Mouse (Mus musculus): ENCODE measurements at regions not wholly inside any gene's neighbourhood (a gene's known extent, or its start where the extent isn't known, plus 50 kb on each side); places are given as distances from the start of the nearest gene placed in this dataset.

GRCm38 (mm10) chr8:10910954-10911353, 97.3 kb downstream of the Irs2 start:
- Histone ChIP-seq H3K4me1 (ENCODE audit: control insufficient read depth, insufficient read depth, low read length) (no peaks in the 10 kb centered on the region), H3K4me3 (ENCODE audit: insufficient read depth, low read depth, low read length) (no peak overlapping the region), H3K27ac (ENCODE audit: insufficient read depth, low read depth, low read length) (no peak overlapping the region)
- WGBS: 93% methylated on average over 6 of the region's 6 CpGs
- no peak for TF ChIP-seq CTCF (IDR thresholded peaks at IDR 0.05; ENCODE audit: insufficient read depth, low read depth, low read length)
- TF ChIP-seq POLR2A (IDR thresholded peaks at IDR 0.05; ENCODE audit: insufficient read depth, low read depth, low read length): no peak

- TF ChIP-seq POLR2A (IDR thresholded peaks at IDR 0.05; ENCODE audit: insufficient read depth, low read depth, low read length) (no peak), CTCF (IDR thresholded peaks at IDR 0.05; ENCODE audit: insufficient read depth, low read depth, low read length) (no peak)
- Histone ChIP-seq H3K4me3 (ENCODE audit: insufficient read depth, low read depth, low read length) (no peak overlapping the region), H3K27ac (ENCODE audit: insufficient read depth, low read depth, low read length) (no peak overlapping the region), H3K4me1 (ENCODE audit: control insufficient read depth, insufficient read depth, low read length) (no peaks in the 10 kb centered on the region)
- 84% methylated on average over 6 of the region's 6 CpGs for WGBS
These were observed 97.9 kb downstream of the Irs2 start for GRCm38 (mm10) chr8:10910244-10910872.

- TF ChIP-seq CTCF (IDR thresholded peaks at IDR 0.05; ENCODE audit: insufficient read depth, low read depth, low read length): no peak
- no peak for TF ChIP-seq POLR2A (IDR thresholded peaks at IDR 0.05; ENCODE audit: insufficient read depth, low read depth, low read length)
- H3K27ac ChIP-seq (ENCODE audit: insufficient read depth, low read depth, low read length): no peak overlapping the region
- WGBS: 96% methylated on average over 6 of the region's 6 CpGs
- no peaks in the 10 kb centered on the region for H3K4me1 ChIP-seq (ENCODE audit: control insufficient read depth, insufficient read depth, low read length)
- H3K4me3 ChIP-seq (ENCODE audit: insufficient read depth, low read depth, low read length): no peak overlapping the region
These were observed 99.1 kb downstream of the Irs2 start for GRCm38 (mm10) chr8:10909155-10909554.

- 69% methylated on average over 6 of the region's 6 CpGs for WGBS
- Histone ChIP-seq H3K4me1 (ENCODE audit: control insufficient read depth, insufficient read depth, low read length) (no peaks in the 10 kb centered on the region), H3K4me3 (ENCODE audit: insufficient read depth, low read depth, low read length) (no peak overlapping the region), H3K27ac (ENCODE audit: insufficient read depth, low read depth, low read length) (no peak overlapping the region)
- TF ChIP-seq POLR2A (IDR thresholded peaks at IDR 0.05; ENCODE audit: insufficient read depth, low read depth, low read length) (no peak), CTCF (IDR thresholded peaks at IDR 0.05; ENCODE audit: insufficient read depth, low read depth, low read length) (no peak)
These were observed 101.9 kb downstream of the Irs2 start for GRCm38 (mm10) chr8:10906353-10906752.

GRCm38 (mm10) chr8:10905761-10906160, 102.5 kb downstream of the Irs2 start:
- WGBS: 93% methylated on average over 5 of the region's 5 CpGs

GRCm38 (mm10) chr8:10903957-10904356, 104.3 kb downstream of the Irs2 start:
- H3K27ac ChIP-seq (ENCODE audit: insufficient read depth, low read depth, low read length): no peak overlapping the region
- H3K4me1 ChIP-seq (ENCODE audit: control insufficient read depth, insufficient read depth, low read length): peaks cover 12% of the 10 kb centered on the region
- TF ChIP-seq POLR2A (IDR thresholded peaks at IDR 0.05; ENCODE audit: insufficient read depth, low read depth, low read length): no peak
- WGBS: 68% methylated on average over 2 of the region's 2 CpGs
- no peak overlapping the region for H3K4me3 ChIP-seq (ENCODE audit: insufficient read depth, low read depth, low read length)

More at GRCm38 (mm10) chr8:10905761-10906160, 102.5 kb downstream of the Irs2 start:
- Histone ChIP-seq H3K4me3 (ENCODE audit: insufficient read depth, low read depth, low read length) (no peak overlapping the region), H3K27ac (ENCODE audit: insufficient read depth, low read depth, low read length) (no peak overlapping the region), H3K4me1 (ENCODE audit: control insufficient read depth, insufficient read depth, low read length) (no peaks in the 10 kb centered on the region)
- no peak for TF ChIP-seq CTCF (IDR thresholded peaks at IDR 0.05; ENCODE audit: insufficient read depth, low read depth, low read length)
- TF ChIP-seq POLR2A (IDR thresholded peaks at IDR 0.05; ENCODE audit: insufficient read depth, low read depth, low read length): no peak

GRCm38 (mm10) chr8:10901954-10902353, 106.3 kb downstream of the Irs2 start:
- TF ChIP-seq POLR2A (IDR thresholded peaks at IDR 0.05; ENCODE audit: insufficient read depth, low read depth, low read length): no peak
- TF ChIP-seq CTCF (IDR thresholded peaks at IDR 0.05; ENCODE audit: insufficient read depth, low read depth, low read length): no peak
- 96% methylated on average over 4 of the region's 4 CpGs for WGBS
- Histone ChIP-seq H3K4me3 (ENCODE audit: insufficient read depth, low read depth, low read length) (no peak overlapping the region), H3K27ac (ENCODE audit: insufficient read depth, low read depth, low read length) (no peak overlapping the region), H3K4me1 (ENCODE audit: control insufficient read depth, insufficient read depth, low read length) (peaks cover 14% of the 10 kb centered on the region)

GRCm38 (mm10) chr8:10901014-10901413, 107.2 kb downstream of the Irs2 start:
- H3K27ac ChIP-seq (ENCODE audit: insufficient read depth, low read depth, low read length): no peak overlapping the region
- TF ChIP-seq CTCF (IDR thresholded peaks at IDR 0.05; ENCODE audit: insufficient read depth, low read depth, low read length): no peak
- no peak for TF ChIP-seq POLR2A (IDR thresholded peaks at IDR 0.05; ENCODE audit: insufficient read depth, low read depth, low read length)
- WGBS: 93% methylated on average over 3 of the region's 3 CpGs
- H3K4me3 ChIP-seq (ENCODE audit: insufficient read depth, low read depth, low read length): no peak overlapping the region
- H3K4me1 ChIP-seq (ENCODE audit: control insufficient read depth, insufficient read depth, low read length): peaks cover 14% of the 10 kb centered on the region

- H3K4me1 ChIP-seq (ENCODE audit: control insufficient read depth, insufficient read depth, low read length): peaks cover 14% of the 10 kb centered on the region
- TF ChIP-seq CTCF (IDR thresholded peaks at IDR 0.05; ENCODE audit: insufficient read depth, low read depth, low read length) (no peak), POLR2A (IDR thresholded peaks at IDR 0.05; ENCODE audit: insufficient read depth, low read depth, low read length) (no peak)
- H3K4me3 ChIP-seq (ENCODE audit: insufficient read depth, low read depth, low read length): peak overlapping the region; percentile 21
- WGBS: 18% methylated on average over 17 of the region's 17 CpGs
- no peak overlapping the region for H3K27ac ChIP-seq (ENCODE audit: insufficient read depth, low read depth, low read length)
These were observed 108.6 kb downstream of the Irs2 start for GRCm38 (mm10) chr8:10899581-10900155.
